Mouse (Mus musculus) gastrocnemius, adult 18-20 months (tissue): ENCODE data around the gene Bptf. TPM values are rescaled to one million over a fixed set of nuclear protein-coding genes. Genes with fewer than 3 reads are reported as not detected.
A peak's percentile ranks its signal among the peaks of the same experiment; 100 is the strongest.
"Not testable (repeated sequence)": the region's sequence is repeated elsewhere in the genome, so short reads cannot be mapped to it uniquely, and the experiment has no call there.

Experiments
- DNase-seq: peaks from one replicate; pipeline ENCODE4 v3.0.0; 2021; ENCODE audit warnings: low spot score
- long read RNA-seq, 2 experiments: library from polyadenylated mRNA; stranded (forward); transcript quantifications; one replicate each; pipeline ENCODE4 v2.0.0; 2021
- total RNA-seq, 2 experiments: library from RNA; stranded (reverse); gene quantifications; 2 replicates each; pipeline ENCODE4 v1.2.3; 2021

Gene Bptf
- total RNA-seq, result 10 to 100 TPM; 19.1 to 21.4 TPM
- long read RNA-seq, experiment 1, partial matches to known transcripts, result 0 of 4 reads
- long read RNA-seq, experiment 1, other reads (novel, unspliced or antisense), result 4 of 4 reads
- long read RNA-seq, experiment 2, partial matches to known transcripts, result 0 of 14 reads
- long read RNA-seq, experiment 2, other reads (novel, unspliced or antisense), result 14 of 14 reads

DNA sequence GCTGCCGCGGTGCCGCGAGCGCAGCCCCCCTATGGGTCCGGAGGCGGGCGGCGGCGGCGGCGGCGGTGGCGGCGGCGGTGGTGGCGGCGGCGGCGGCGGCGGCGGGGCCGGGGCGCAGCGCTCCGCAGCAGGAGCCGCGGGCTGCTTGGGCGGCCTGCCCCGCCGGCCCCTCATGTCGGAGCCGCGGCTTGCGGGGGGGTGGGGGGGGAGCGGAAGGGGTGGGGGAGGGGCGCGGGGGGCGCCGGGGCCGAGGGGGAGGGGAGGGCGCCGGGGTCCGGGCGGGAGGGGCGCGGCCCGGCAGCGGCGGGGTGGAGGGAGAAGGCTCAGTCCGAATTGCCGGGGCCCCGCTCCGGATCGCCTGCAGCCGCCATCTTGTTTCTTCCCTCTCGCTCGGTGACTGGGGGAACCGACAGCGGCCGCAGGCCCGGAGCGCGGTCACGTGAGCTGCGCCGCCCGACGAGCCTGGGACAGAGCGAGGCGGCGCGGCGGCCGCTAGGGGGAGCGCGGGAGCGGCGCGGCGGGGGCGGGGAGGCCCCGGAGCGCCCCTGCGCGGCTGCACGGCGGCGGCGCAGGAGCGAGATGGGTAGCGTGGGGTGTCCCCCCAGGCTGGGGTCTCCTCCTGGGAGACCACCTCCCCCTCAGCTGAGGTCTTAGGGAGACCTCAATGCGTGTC, at the start of gene Bptf:
TSS of gene Bptf (minus strand) at position 379 of the 673 bp plus-strand sequence.
- DNase-seq, result peak; percentile 90

DNA sequence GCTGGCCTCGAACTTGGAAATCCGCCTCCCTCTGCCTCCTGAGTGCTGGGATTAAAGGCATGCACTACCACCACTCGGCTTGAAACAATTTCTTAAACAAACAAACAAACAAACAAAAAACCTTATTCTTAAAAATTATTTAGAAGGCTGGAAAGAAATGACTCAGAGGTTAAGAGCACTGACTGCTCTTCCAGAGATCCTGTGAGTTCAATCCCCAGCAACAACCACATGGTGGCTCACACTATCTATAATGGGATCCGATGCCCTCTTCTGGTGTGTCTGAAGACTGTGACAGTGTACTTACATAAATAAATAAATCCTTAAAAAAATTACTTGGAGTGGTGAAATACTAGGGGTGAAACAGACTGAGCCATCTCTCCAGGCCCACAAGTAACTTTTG, 29.3 kb upstream of the Bptf start:
- no peak for DNase-seq

- no peak for DNase-seq
These were observed 27.1 kb upstream of the Bptf start for GRCm38 (mm10) chr11:107159034-107159433.

- DNase-seq, result peak; percentile 6
These were observed 25.2 kb upstream of the Bptf start for GRCm38 (mm10) chr11:107156977-107157642.

GRCm38 (mm10) chr11:107155292-107155691, 23.4 kb upstream of the Bptf start:
- DNase-seq, result no peak

DNA sequence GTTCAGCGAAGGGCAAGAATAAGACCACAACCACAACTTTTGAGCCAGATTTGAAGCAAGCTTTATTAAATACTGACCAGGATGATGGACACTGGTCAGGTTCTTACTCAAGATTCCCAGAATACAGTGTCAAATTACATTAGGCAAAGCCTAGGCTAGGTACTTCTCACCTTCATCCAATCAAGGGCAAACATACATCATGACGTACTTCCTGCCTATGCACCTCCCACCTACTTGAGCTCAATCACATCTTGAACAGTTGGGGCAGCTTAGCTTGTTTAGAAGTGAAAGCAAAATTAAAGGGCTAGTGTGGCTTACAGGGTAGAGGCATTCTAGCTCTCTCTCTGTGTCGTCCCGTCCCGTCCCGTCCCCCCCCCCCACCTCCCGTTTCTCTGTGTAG, 22.5 kb upstream of the Bptf start:
- no peak for DNase-seq

GRCm38 (mm10) chr11:107153645-107154044, 21.7 kb upstream of the Bptf start:
- no peak for DNase-seq

DNA sequence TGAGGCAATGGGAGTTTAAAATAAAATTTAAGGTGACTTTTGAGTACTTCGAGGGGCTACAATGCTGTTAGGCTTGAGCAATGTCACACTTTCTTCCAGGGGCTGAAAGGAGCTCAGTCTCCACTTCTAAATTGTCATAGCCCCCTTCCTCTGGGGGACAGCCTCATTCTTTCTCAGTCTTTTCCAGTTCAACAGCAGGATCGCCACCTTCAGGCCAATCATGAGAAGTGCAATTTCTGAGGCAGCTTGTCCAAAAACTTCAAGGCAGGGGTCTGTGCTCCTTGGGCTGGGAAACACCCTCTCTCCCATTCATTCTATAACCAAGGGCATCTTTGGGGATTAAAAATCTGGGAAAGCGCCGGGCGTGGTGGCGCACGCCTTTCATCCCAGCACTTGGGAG, 19.9 kb upstream of the Bptf start:
- DNase-seq, result no peak

GRCm38 (mm10) chr11:107143956-107144355, 12.0 kb upstream of the Bptf start:
- not testable (repeated sequence) for DNase-seq

DNA sequence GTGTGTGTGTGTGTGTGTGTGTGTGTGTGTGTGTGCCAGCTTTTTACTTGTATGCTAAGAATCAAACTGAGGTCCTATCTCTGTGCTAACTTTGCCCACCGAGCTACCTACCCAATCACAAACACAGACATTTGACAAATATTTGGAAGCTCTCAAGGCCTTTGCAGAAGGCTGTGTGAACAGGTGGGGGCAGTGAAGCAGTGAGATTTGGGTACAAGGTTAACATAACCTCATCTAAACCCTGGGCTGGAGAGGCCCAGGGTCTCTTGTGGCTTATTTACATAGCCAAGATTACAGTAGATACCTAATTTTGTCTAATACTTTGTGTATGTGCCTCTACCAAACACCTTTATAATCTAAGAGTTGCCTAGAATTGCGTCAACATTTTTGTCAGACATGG, 10.5 kb upstream of the Bptf start:
- DNase-seq, result no peak

GRCm38 (mm10) chr11:107140756-107141155, 8.8 kb upstream of the Bptf start:
- no peak for DNase-seq

DNA sequence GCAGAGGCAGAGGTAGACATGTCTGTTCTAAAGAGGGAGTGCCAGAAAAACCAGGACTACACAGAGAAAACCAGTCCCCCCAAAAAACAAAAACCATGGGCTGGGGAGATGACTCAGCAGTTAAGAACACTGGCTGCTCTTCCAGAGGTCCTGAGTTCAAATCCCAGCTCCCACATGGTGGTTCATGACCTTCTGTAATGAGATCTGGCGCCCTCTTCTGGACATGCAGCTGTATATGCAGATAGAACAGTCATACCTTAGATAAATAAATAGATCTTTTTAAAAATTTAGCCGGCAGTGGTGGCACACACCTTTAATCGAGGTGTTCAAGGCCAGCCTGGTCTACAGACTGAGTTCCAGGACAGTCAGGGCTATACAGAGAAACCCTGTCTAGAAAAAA, 6.7 kb upstream of the Bptf start:
- DNase-seq, result no peak

DNA sequence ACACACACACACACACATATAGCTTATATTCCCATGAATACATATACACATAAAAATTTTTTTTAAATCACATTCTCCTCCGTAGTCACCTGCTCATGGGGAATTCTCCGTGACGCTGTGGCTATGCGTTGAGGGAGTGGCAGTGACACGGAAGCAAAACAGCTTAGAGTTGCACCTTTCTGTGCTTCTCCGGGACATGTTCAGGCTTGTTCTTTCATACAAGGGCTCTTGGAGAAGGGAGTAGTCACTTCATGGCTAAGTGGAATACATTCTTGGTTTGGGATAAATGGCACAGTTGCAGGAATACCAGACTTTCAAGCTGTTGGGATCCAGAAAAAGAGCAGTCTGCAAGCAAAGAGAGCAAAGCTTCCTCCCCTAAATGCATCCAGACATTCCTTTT, 5.7 kb upstream of the Bptf start:
- no peak for DNase-seq

DNA sequence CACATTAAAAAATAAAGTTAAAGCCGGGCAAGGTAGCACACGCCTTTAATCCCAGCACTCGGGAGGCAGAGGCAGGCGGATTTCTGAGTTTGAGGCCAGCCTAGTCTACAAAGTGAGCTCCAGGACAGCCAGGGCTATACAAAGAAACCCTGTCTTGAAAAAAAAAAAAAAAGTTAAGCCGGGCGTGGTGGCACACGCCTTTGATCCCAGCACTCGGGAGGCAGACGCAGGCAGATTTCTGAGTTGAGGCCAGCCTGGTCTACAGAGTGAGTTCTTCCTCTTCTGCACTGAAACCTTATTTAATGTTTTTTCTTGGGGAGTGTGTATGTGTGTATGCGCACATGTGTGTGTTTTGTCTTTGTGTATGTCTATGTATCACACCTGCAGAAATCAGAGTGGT, 4.5 kb upstream of the Bptf start:
- not testable (repeated sequence) for DNase-seq

DNA sequence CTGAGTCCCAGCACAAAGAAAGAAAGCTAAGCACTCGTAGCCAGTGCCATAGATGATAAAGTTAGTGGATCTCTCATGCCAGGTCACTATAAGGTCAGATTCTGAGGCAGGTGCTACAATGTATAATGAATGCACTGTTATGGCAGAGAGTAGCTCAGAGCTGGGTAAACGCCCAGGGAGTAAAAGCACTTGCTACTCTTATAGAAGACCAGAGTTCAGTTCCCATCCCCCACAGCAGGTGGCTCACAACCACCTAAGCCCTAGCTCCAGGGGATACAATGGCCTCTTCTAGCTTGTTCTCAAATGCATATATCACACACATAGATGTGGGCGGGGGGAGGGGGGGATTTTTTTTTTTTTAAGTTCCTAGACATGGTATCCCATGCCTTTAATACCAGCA, 3.8 kb upstream of the Bptf start:
- no peak for DNase-seq

DNA sequence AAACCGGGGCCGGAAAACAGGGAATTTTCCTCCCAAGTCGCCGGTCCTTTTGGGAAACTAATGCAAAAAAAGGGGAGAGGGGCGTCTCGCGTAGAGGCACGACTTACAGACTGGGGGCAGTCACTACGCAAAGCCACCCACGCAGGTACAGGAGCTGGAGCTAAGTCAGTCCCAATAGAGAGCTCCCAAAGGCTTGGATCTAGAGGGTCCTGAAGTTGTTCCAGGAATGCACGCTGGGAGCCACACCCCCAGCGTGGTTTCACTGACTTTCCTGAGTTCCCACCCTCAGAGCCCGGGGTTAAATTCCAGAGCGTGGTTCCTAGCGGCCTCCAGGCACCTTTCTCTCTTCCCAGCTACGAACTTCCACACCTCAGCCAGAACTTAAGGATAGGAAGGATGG, 499 bp upstream of the Bptf start:
- DNase-seq, result peak; percentile 18

- DNase-seq, result peak; percentile 40
These were observed 813 bp downstream of the Bptf start for GRCm38 (mm10) chr11:107130879-107131748.

GRCm38 (mm10) chr11:107130221-107130788, 1.6 kb downstream of the Bptf start:
- no peak for DNase-seq

DNA sequence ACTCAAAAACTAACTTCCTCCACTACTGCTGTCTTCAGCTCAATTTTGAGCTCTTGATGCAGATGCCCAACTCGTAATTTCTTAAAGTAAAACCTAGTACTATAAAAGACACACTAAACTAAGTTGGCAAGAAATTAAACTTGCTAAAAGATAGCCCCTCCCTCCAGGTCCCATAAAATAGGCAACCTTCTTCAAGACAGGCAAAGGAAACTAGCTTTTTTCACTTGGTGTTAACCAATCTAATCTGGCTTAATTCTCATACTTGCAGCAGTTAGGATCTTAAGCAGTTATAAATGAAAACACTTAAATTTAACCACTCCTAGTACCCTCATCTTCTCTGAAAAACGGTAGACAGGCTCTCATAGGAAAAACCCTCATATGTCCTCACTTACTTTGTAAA, 2.3 kb downstream of the Bptf start:
- DNase-seq, result no peak

DNA sequence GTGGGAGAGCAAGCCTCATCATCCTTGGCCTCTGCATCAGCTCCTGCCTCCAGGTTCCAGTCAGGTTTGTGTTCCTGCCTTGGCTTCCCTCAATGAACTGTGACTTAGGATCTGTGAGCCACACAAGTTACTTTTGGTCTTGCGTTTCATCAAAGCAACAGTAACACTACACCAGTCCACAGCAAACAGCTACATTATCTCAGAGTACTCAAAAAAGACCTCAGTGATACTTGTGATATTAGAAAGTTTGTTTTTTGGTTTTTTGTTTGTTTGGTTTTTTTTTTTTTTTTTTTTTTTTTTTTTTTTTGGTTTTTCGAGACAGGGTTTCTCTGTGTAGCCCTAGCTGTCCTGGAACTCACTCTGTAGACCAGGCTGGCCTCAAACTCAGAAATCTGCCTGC, 5.2 kb downstream of the Bptf start:
- DNase-seq, result not testable (repeated sequence)

DNA sequence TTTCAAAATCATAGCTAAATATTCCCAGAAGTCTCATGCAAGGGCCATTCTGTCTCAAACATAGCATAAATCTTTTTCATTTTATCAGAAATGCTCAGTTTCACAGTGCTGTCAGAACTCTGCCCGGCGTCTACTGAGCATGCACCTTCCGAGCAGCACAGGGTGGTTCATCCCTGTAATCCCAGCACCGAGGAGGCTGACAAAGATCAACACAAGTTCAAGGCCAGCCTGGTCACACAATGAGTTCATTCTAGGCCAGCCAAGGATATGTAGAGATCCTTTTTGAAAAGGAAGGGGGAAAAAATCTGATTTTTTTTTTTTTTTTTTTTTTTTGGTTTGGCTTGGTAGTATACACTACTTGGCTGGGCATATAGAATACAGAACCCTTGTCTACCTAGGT, 6.9 kb downstream of the Bptf start:
- no peak for DNase-seq

GRCm38 (mm10) chr11:107124327-107124731, 7.6 kb downstream of the Bptf start:
- DNase-seq, result peak; percentile 38
